Mouse (Mus musculus) gastrocnemius, postnatal 14 days (tissue): Measurements from ENCODE around the gene Ubxn11. TPM values are rescaled to one million over a fixed set of nuclear protein-coding genes. Genes with fewer than 3 reads are reported as not detected.

Experiments used
- DNase-seq: peaks from one replicate; pipeline ENCODE4 v3.0.0; 2021; ENCODE audit warnings: mixed read lengths
- intact Hi-C: fragments of 180-260 bp; cut with DNase I; formaldehyde crosslinking; loops from one replicate; pipeline ENCODE4 v1.15.1; 2025; ENCODE audit warnings: low total_unique reads
- total RNA-seq, 2 experiments: library from RNA; stranded (reverse); gene quantifications; 2 replicates each; pipeline ENCODE4 v1.2.3; 2021

Gene Ubxn11
- total RNA-seq, 2 experiments from 2014 or later: 0.70 to 1.2 TPM

DNA sequence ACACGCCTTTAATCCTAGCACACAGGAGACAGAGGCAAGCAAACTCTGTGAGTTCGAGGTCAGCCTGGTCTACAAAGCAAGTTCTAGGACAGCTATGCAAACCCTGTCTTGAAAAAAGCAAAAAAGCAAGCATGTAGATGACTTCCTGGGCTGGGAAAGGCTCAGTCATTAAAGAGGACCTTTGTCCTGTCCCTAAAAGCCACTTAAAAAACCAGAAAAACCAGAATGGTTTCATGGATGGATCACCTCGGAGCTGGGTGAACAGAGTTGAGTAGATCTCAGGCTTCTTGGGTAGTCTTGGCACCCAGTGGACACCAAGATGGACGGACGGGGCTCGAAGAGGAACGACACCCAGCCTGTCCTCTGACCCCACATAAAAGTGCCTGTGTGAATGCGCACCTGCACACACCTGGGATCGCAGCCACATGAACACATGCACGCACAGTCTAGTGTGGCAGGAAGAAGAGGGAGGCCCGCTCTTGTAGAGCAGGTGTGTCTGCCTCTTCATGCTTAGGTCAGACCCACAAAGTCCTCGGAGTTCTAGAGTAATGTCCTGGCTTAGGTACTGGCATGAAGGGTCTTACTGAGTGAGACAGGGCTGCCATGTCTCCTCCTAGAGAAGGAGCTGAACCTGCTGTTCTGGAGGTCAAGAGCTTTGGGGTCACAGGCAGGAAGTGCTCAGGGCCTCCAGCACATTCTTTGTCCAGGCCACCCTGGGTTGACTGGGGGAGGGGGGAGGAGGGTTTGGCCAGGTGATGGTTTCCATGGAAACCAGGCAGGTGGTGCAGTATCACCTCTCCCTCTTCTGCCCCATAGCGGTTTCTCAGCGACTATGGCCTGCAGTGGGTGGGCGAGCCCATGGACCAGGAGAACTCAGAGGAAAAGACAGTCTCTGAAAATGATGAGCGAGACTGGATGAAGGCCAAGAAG lies 13.1 kb downstream of the Ubxn11 start:
- intact Hi-C loops: no loop called here
- no peak for DNase-seq

GRCm38 (mm10) chr4:134116501-134116900 lies 14.1 kb downstream of the Ubxn11 start:
- intact Hi-C loops: no loop called here
- no peak for DNase-seq

DNA sequence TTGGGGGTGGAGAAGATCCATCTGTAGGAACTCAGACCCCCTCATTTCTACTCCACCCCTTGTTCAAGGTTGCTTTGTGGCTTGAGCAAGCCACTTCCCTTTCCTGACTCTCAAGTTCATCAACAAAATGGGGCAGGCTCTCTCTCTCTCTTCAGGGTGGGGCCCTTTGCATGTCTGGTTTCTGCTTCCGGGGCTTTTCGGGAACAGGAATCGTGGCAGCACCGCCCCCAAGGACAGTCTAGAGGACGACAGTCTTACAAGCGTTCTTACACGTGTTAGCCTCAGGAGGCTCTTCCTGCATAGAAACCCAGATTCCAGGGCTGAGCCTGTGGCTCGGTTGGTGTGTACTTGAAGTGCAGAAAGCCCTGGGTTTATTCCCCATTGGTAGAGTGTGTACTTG lies 14.6 kb downstream of the Ubxn11 start:
- DNase-seq: no peak
- intact Hi-C loops: no loop called here

DNA sequence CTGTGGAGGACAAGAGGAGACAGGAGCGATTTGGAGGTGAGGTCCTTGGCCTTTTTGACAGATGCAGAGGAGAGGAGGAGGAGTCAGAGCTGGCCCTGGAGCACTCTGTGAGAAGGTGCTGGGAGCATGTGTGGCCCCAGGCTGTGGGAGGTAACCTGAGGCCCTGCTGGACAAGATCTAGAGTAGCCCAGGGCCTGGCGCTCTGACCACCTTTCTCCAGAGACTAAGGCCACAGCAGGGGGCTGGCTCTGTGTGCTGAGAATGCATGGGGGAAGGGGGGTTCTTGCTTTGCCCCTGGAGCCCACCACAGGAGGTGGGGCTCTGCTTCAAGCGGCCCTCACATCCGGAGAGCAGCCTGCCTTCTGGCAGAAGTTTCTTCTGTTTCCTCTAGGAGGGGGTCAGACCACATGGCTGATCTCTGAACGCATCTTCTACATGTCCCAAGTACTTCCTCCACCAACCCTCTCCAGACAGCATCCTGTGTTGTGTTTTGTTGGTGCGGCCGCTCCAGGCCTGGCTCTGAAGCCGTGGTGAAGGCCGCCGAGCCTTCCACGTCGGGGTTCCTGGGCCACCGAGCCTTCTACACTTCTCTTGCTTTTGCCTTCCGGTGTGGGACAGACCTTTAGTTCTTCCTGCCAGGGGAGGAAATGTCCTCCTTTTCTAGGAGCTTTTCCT lies 15.9 kb downstream of the Ubxn11 start:
- DNase-seq: no peak
- intact Hi-C loops: no loop called here

GRCm38 (mm10) chr4:134119042-134119441 lies 16.7 kb downstream of the Ubxn11 start:
- intact Hi-C loops: no loop called here
- DNase-seq: no peak

GRCm38 (mm10) chr4:134119644-134120043 lies 17.3 kb downstream of the Ubxn11 start:
- intact Hi-C loops: no loop called here
- no peak for DNase-seq

DNA sequence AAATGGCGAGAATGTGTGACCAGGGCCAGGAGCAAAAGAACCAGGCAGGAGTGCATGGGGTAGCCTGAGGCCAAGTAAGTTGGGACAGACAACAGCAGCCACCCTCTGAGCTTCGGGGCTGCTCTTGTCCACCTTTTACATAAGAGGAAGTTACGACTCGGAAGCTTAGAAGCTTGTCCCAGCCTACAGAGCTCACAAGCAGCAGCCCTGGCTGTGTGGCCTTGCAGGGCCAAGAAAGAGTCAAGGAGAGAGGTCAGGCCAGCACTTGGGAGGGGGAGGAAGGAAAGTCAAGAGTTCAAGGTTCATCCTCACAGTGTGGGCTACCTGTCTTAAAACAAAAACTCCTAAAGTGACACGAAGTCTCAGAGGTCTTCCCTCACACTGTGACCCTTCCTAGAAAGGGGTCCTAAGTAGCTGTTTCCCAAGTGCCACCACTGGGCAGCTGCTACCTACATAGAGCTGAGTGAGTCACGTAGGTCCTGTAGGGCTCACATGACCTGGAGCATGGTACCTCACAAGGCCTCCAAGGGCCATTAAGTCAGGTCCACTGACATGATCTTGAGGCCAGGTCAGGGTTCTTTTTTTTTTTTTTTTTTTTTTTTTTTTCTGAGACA lies 17.9 kb downstream of the Ubxn11 start:
- DNase-seq: no peak
- intact Hi-C loops: no loop called here

DNA sequence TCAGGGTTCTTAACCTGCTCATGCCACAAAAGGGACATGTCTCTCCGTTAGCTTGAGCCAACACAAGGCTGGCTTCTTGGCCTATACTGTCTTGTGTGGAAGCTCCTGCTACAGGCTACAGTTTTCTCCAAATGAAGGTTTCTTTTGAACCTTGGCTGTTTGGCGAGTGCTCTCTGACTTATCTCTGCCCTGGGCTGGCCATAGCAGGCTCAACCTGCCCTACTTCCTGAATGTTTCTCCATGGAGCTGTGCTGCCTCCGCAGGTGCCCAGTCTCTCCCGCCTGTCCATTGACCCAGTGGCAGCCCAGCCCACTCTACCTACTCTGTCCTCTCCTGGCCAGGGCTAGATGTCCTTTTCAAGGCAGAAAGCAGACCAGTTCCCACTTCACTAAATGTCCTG lies 18.5 kb downstream of the Ubxn11 start:
- DNase-seq: no peak
- intact Hi-C loops: no loop called here

- no peak for DNase-seq
- intact Hi-C loops: no loop called here
Measured at GRCm38 (mm10) chr4:134121571-134121970, 19.2 kb downstream of the Ubxn11 start.

DNA sequence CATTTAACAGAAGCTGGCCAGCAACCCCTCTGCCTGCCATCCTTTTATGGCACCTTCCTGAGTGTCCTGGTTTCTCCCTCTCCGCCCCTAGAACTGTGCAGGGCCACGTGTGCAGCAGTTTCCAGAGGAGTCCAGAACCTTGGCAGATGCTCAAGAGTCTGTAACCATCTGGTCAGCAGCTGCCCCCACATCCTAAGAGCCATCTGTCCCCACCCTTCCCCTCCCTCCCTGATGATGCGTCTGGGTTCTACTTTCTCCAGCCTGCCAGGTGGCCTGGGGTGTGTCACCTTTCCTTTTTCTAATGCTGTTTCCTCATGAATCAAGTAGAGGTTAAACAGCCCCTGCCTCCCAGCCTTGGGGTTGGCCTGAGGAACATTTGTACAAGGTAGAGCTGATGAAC lies 19.9 kb downstream of the Ubxn11 start:
- intact Hi-C loops: no loop called here
- DNase-seq: no peak

- no peak for DNase-seq
- intact Hi-C loops: no loop called here
Measured at GRCm38 (mm10) chr4:134123147-134123546, 20.8 kb downstream of the Ubxn11 start.

- intact Hi-C loops: no loop called here
- DNase-seq: no peak
Measured at GRCm38 (mm10) chr4:134123680-134124551, 21.5 kb downstream of the Ubxn11 start.

- DNase-seq: no peak
Measured at GRCm38 (mm10) chr4:134125383-134126060, 23.2 kb downstream of the Ubxn11 start.

DNA sequence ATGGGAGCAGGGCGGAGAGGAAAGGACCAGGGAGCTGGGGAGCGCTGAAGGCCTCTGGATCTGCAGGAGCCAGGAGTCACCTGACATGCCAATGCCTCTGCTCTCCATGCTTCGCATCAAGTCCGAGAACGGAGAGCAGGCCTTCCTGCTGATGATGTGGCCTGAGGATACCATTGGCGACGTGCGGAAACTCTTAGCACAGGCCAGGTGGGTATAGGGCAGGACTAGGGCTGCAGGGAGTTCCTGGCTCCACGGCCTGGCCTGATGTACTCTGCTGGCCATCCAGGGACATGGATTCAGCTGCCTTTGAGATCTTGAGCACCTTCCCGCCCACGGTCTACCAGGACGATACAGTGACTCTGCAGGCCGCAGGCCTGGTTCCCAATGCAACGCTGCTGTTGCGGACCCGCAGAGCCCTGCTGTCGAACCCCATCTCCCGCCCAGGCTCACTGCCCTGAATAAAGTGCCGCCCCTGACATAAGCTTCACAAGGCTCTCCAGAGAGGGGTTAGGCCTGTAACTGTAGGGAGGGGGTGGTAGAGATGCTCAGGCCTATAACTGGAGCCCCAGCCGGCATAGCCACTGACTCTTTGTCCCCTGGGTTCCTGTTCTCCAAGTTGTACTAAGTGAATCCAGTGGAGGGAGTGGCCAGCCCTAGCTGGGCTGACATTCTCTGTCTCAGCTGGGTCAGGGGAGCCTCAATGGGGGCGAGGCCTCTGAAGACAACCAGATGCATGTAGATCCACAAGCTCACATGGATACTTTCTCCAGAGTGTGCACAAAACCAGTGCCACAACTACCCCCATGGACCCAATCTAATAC lies 24.1 kb downstream of the Ubxn11 start:
- no peak for DNase-seq
- intact Hi-C loops: no loop called here

More at GRCm38 (mm10) chr4:134125383-134126060, 23.2 kb downstream of the Ubxn11 start:
- intact Hi-C loops: no loop called here

DNA sequence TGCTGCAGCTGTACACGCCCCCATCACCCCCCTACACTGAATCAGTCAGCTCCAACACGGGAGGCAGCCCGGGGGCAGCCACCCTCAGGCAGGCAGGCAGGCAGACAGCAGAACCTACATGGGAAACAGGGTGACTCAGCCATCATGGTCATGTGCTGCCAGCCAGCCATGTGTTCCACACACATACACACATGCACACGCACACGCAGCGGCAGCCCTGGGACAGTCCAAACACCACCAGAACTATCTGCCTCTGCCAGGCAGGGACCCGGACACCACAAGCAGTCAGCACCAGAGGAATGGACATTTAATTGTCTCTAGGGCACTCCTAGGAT lies 24.7 kb downstream of the Ubxn11 start:
- no peak for DNase-seq

DNA sequence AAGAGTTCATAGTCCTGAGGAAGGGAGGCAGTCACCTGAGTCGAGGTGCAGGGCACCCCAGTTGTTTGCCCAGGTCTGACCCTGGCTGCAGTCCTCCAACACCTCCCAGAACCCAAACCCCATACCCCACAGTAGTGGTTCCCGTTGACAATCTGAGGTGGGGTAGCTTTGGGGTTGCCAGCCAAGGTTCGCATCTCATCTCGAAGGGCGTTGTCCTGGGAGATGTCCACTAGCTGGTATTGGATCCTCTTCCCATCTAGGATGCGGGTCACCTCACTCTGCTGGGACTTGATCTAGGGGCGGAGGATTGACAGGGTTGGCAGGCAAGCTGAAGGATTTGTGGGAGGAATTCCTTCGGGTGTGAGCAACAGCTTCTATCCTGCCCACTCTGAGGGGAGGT lies 25.4 kb downstream of the Ubxn11 start:
- no peak for DNase-seq

More for the DNA sequence above, 24.7 kb downstream of the Ubxn11 start:
- intact Hi-C loops: no loop called here

DNA sequence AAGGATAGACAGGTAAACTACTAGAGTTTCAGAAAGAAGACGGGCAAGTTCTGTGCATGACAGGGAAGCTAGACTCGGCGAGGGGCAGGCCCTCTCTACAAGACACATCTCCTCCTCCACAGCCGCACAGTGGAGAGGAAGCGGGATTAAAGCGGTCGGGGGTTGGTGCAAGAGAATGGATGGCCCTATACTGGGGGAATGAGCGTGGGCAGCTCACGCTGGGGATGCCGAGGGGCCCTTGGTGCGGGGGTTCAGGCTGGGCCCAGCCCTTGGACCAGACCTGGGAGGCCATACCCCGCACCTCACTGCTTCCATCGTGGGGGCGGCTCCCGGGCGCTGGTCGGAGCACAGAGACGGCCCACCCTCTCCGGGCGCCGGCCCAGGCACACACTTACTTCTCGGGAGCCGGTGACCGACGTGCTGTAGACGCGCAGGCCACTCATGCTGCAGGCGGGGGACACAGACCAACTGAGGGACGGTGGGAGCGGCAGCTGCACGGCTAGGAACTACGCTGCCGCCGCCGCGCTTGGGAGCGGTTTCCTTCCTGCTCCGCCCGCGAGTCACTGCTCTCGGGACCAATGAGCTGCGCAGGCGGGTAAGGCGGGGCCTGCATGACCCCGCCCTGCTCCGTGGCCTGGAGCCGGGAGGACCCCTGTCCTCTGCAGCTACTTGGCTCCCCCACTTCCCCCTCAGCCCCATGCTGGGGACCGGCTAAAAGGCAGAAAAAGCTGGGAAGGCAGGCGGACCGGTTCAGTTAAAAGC lies 26.0 kb downstream of the Ubxn11 start, which contains the start of gene Sh3bgrl3:
TSS of gene Sh3bgrl3 (minus strand) at position 569 of the 762 bp plus-strand sequence.
- DNase-seq: peak; percentile 88
- intact Hi-C loops: no loop called here

More for the DNA sequence above, 25.4 kb downstream of the Ubxn11 start:
- intact Hi-C loops: no loop called here
